Mouse (Mus musculus) neural tube, embryonic 11.5 days (tissue): Measurements from ENCODE around the gene Gm10310. TPM values are rescaled to one million over a fixed set of nuclear protein-coding genes. Genes with fewer than 3 reads are reported as not detected.
"Not testable (repeated sequence)": the region's sequence is repeated elsewhere in the genome, so short reads cannot be mapped to it uniquely, and the experiment has no call there.

Source experiments
- ATAC-seq: fragments of 200-750 bp; cut with Nextera tagmentation; 2 replicates; pipeline ENCODE4 v1.8.0; 2017; ENCODE audit warnings: moderate number of reproducible peaks, mild to moderate bottlenecking, moderate TSS enrichment, moderate library complexity; ENCODE audit not compliant: insufficient read depth, low FRiP score, low TSS enrichment
- DNase-seq: peaks from one replicate; pipeline ENCODE4 v3.0.0-alpha.2; 2015; ENCODE audit warnings: low spot score
- H3K27ac ChIP-seq: fragments of 300-500 bp; sonication (generic); 2 replicates; pipeline ENCODE4 v1.5.1; 2014; ENCODE audit warnings: low read depth, mild to moderate bottlenecking, low read length
- H3K27me3 ChIP-seq: fragments of 300-500 bp; sonication (generic); 2 replicates; pipeline ENCODE4 v1.6.1; 2014; ENCODE audit warnings: mild to moderate bottlenecking, low read length, mixed read lengths; ENCODE audit not compliant: control insufficient read depth, insufficient read depth
- H3K36me3 ChIP-seq: fragments of 300-500 bp; sonication (generic); 2 replicates; pipeline ENCODE4 v1.6.1; 2014; ENCODE audit warnings: mild to moderate bottlenecking, low read length, moderate library complexity, mixed read lengths; ENCODE audit not compliant: control insufficient read depth, insufficient read depth
- H3K4me1 ChIP-seq: fragments of 300-500 bp; sonication (generic); 2 replicates; pipeline ENCODE4 v1.6.1; 2014; ENCODE audit warnings: low read length, mixed read lengths; ENCODE audit not compliant: control insufficient read depth, insufficient read depth
- H3K4me2 ChIP-seq: fragments of 300-500 bp; sonication (generic); 2 replicates; pipeline ENCODE4 v1.6.1; 2014; ENCODE audit warnings: low read depth, mild to moderate bottlenecking, moderate library complexity
- H3K4me3 ChIP-seq: fragments of 300-500 bp; sonication (generic); 2 replicates; pipeline ENCODE4 v1.5.1; 2014; ENCODE audit warnings: low read depth, low read length
- H3K9ac ChIP-seq: fragments of 300-500 bp; sonication (generic); 2 replicates; pipeline ENCODE4 v1.6.1; 2014; ENCODE audit warnings: mild to moderate bottlenecking, low read length
- H3K9me3 ChIP-seq: fragments of 300-500 bp; sonication (generic); 2 replicates; pipeline ENCODE4 v1.6.1; 2016; ENCODE audit warnings: low read length; ENCODE audit not compliant: control insufficient read depth
- WGBS: fragments of 180-500 bp; shearing (Covaris S2); extraction: QIAGEN DNeasy Blood & Tissue Kit; methylation state at CpG from one replicate; pipeline ENCODE4 v1.1.7; 2014; 5-methylcytosine and 5-hydroxymethylcytosine counted together
- polyA plus RNA-seq: library from polyadenylated mRNA; unstranded; fragments of >200 nt; fragmentation: Nextera tagmentation; extraction: Ambion mirVana; gene quantifications from 2 replicates; pipeline ENCODE4 v1.2.1, GENCODE M21; 2014

Gene Gm10310
- polyA plus RNA-seq, 1 experiment from 2014 or later, result not detected

DNA sequence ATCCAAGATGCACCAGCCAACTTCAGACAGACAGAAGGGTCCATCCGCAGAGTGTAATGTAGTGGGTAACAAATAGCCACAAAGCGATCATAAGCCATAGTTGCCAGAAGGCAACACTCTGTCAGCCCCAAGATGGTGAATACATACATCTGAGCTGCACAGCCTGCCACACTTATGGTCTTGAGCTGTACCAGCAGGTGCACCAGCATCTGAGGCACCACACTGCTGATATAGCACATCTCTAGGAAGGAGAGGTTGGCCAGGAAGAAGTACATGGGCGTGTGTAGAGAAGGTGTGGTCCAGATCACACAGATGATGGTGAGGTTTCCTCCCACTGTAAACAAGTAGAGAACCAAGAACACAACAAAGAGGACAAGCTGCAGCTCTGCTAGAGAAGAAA lies 18.6 kb downstream of the Gm10310 start:
- H3K36me3 ChIP-seq, H3K4me1 ChIP-seq, H3K4me2 ChIP-seq, H3K4me3 ChIP-seq, H3K27ac ChIP-seq, H3K9ac ChIP-seq, ATAC-seq, H3K27me3 ChIP-seq, DNase-seq, H3K9me3 ChIP-seq: not testable (repeated sequence)
- WGBS, result 96% methylated on average over 2 of the region's 3 CpGs

DNA sequence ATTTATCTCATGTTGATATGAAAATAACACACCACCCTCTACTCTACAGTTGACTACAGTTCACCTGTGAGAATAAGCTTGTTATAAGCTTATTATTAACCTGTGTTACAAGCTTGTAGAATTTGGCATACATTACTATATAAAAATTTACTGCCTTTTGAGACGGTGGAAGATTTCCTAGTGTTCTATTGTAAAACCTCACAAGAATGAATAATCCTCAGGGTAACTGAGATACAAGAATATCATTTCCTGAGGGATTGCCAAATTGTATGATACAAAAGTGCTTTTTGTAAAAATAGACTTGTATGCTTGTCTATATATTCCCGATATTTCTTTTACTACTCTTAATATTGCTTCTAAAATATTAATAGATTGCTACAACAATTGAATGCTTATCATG lies 35.9 kb downstream of the Gm10310 start, which contains the start of gene Olfr818:
TSS of gene Olfr818 (minus strand) at position 101 of the 400 bp plus-strand sequence.
- no peak within 1 kb of the TSS for H3K27ac ChIP-seq
- no peaks in the 10 kb centered on the region for H3K9me3 ChIP-seq
- H3K4me2 ChIP-seq, result no peak within 1 kb of the TSS
- DNase-seq (no peak), ATAC-seq (no peak)
- no peaks in the 10 kb centered on the region for H3K36me3 ChIP-seq
- no peaks in the 10 kb centered on the region for H3K27me3 ChIP-seq
- no peak within 1 kb of the TSS for H3K4me3 ChIP-seq
- WGBS, result 92% methylated on average over 2 of the region's 2 CpGs
- H3K4me1 ChIP-seq, result no peaks in the 10 kb centered on the region
- no peak within 1 kb of the TSS for H3K9ac ChIP-seq

Other genes with a start within 250 kb of the Gm10310 start
- not detected in 2 replicates for gene Olfr806, start 243.1 kb downstream of the Gm10310 start, polyA plus RNA-seq
- gene Olfr807, start 227.3 kb downstream of the Gm10310 start, polyA plus RNA-seq, result not detected in 2 replicates
- not detected in 2 replicates for gene Olfr808, start 219.6 kb downstream of the Gm10310 start, polyA plus RNA-seq
- gene Olfr809, start 210.4 kb downstream of the Gm10310 start, polyA plus RNA-seq, result not detected in 2 replicates
- gene Olfr810, start 190.1 kb downstream of the Gm10310 start, polyA plus RNA-seq, result not detected in 2 replicates
- gene Olfr811, start 180.7 kb downstream of the Gm10310 start, polyA plus RNA-seq, result not detected in 2 replicates
- not detected in 2 replicates for gene Olfr812, start 139.0 kb downstream of the Gm10310 start, polyA plus RNA-seq
- not detected in 2 replicates for gene Olfr813, start 129.7 kb downstream of the Gm10310 start, polyA plus RNA-seq
- gene Olfr814, start 105.2 kb downstream of the Gm10310 start, polyA plus RNA-seq, result not detected in 2 replicates
- not detected in 2 replicates for gene Olfr815, start 79.2 kb downstream of the Gm10310 start, polyA plus RNA-seq
- not detected in 2 replicates for gene Olfr816, start 69.5 kb downstream of the Gm10310 start, polyA plus RNA-seq
- not detected in 2 replicates for gene Olfr818, start 36.0 kb downstream of the Gm10310 start, polyA plus RNA-seq
- gene Olfr819, start 17.8 kb downstream of the Gm10310 start, polyA plus RNA-seq, result not detected in 2 replicates
- gene Olfr247, start 8.9 kb downstream of the Gm10310 start, polyA plus RNA-seq, result not detected in 2 replicates
- gene Olfr820, start 27.6 kb upstream of the Gm10310 start, polyA plus RNA-seq, result not detected in 2 replicates
- not detected in 2 replicates for gene Olfr821, start 45.3 kb upstream of the Gm10310 start, polyA plus RNA-seq
- gene Olfr822, start 86.1 kb upstream of the Gm10310 start, polyA plus RNA-seq, result not detected in 2 replicates
- gene Olfr823, start 130.3 kb upstream of the Gm10310 start, polyA plus RNA-seq, result not detected in 2 replicates
- gene Olfr824, start 144.9 kb upstream of the Gm10310 start, polyA plus RNA-seq, result not detected in 2 replicates
- not detected in 2 replicates for gene Olfr825, start 181.7 kb upstream of the Gm10310 start, polyA plus RNA-seq
- not detected in 2 replicates for gene Olfr826, start 199.1 kb upstream of the Gm10310 start, polyA plus RNA-seq
- gene Olfr827, start 229.3 kb upstream of the Gm10310 start, polyA plus RNA-seq, result not detected in 2 replicates